Mouse (Mus musculus): ENCODE results near the gene Slc35e3.

- TF ChIP-seq CTCF (IDR thresholded peaks at IDR 0.05; ENCODE audit: insufficient read depth, low read length): no peak
- TF ChIP-seq POLR2A (IDR thresholded peaks at IDR 0.05; ENCODE audit: borderline replicate concordance, extremely low read depth, low read depth, low read length): no peak
Observed at GRCm38 (mm10) chr10:117777501-117778327, 31.5 kb upstream of the Slc35e3 start.
